Mouse (Mus musculus) ES-Bruce4 (cell line): ENCODE data around the gene Clk3.

Source experiments
- CTCF ChIP-seq: IDR thresholded peaks from one replicate; pipeline ENCODE4 v1.8.1; 2011; ENCODE audit warnings: low read depth, low read length
- EP300 ChIP-seq: IDR thresholded peaks from 2 replicates; pipeline ENCODE4 v1.6.1; 2011; ENCODE audit warnings: low read depth, low read length; ENCODE audit not compliant: insufficient read depth
- POLR2A ChIP-seq: IDR thresholded peaks from one replicate; pipeline ENCODE4 v1.8.1; 2011; ENCODE audit warnings: low read length; ENCODE audit not compliant: insufficient read depth

GRCm38 (mm10) chr9:57808771-57809310, 43.2 kb upstream of the Clk3 start:
- TF ChIP-seq EP300: no peak
- no peak for TF ChIP-seq CTCF
- TF ChIP-seq POLR2A: no peak
